Mouse (Mus musculus) neural tube, embryonic 11.5 days (tissue): Measurements from ENCODE around the gene Baz1b. TPM values are rescaled to one million over a fixed set of nuclear protein-coding genes. Genes with fewer than 3 reads are reported as not detected.

ENCODE experiments used
- ATAC-seq: fragments of 200-750 bp; cut with Nextera tagmentation; 2 replicates; pipeline ENCODE4 v1.8.0; 2017; ENCODE audit warnings: moderate number of reproducible peaks, mild to moderate bottlenecking, moderate TSS enrichment, moderate library complexity; ENCODE audit not compliant: insufficient read depth, low FRiP score, low TSS enrichment
- DNase-seq: peaks from one replicate; pipeline ENCODE4 v3.0.0-alpha.2; 2015; ENCODE audit warnings: low spot score
- H3K27ac ChIP-seq: fragments of 300-500 bp; sonication (generic); 2 replicates; pipeline ENCODE4 v1.5.1; 2014; ENCODE audit warnings: low read depth, mild to moderate bottlenecking, low read length
- H3K27me3 ChIP-seq: fragments of 300-500 bp; sonication (generic); 2 replicates; pipeline ENCODE4 v1.6.1; 2014; ENCODE audit warnings: mild to moderate bottlenecking, low read length, mixed read lengths; ENCODE audit not compliant: control insufficient read depth, insufficient read depth
- H3K36me3 ChIP-seq: fragments of 300-500 bp; sonication (generic); 2 replicates; pipeline ENCODE4 v1.6.1; 2014; ENCODE audit warnings: mild to moderate bottlenecking, low read length, moderate library complexity, mixed read lengths; ENCODE audit not compliant: control insufficient read depth, insufficient read depth
- H3K4me1 ChIP-seq: fragments of 300-500 bp; sonication (generic); 2 replicates; pipeline ENCODE4 v1.6.1; 2014; ENCODE audit warnings: low read length, mixed read lengths; ENCODE audit not compliant: control insufficient read depth, insufficient read depth
- H3K4me2 ChIP-seq: fragments of 300-500 bp; sonication (generic); 2 replicates; pipeline ENCODE4 v1.6.1; 2014; ENCODE audit warnings: low read depth, mild to moderate bottlenecking, moderate library complexity
- H3K4me3 ChIP-seq: fragments of 300-500 bp; sonication (generic); 2 replicates; pipeline ENCODE4 v1.5.1; 2014; ENCODE audit warnings: low read depth, low read length
- H3K9ac ChIP-seq: fragments of 300-500 bp; sonication (generic); 2 replicates; pipeline ENCODE4 v1.6.1; 2014; ENCODE audit warnings: mild to moderate bottlenecking, low read length
- H3K9me3 ChIP-seq: fragments of 300-500 bp; sonication (generic); 2 replicates; pipeline ENCODE4 v1.6.1; 2016; ENCODE audit warnings: low read length; ENCODE audit not compliant: control insufficient read depth
- WGBS: fragments of 180-500 bp; shearing (Covaris S2); extraction: QIAGEN DNeasy Blood & Tissue Kit; methylation state at CpG from one replicate; pipeline ENCODE4 v1.1.7; 2014; 5-methylcytosine and 5-hydroxymethylcytosine counted together
- polyA plus RNA-seq: library from polyadenylated mRNA; unstranded; fragments of >200 nt; fragmentation: Nextera tagmentation; extraction: Ambion mirVana; gene quantifications from 2 replicates; pipeline ENCODE4 v1.2.1, GENCODE M21; 2014

Gene Baz1b
- polyA plus RNA-seq, 1 experiment from 2014 or later: 60.3 TPM

GRCm38 (mm10) chr5:135258280-135259150 is 71.5 kb downstream of the Baz1b start:
- Histone ChIP-seq H3K9me3 (no peaks in the 10 kb centered on the region), H3K27ac (peak overlapping the region; percentile 75), H3K4me3 (no peak overlapping the region), H3K4me1 (peaks cover 10% of the 10 kb centered on the region), H3K27me3 (no peaks in the 10 kb centered on the region), H3K9ac (peak overlapping the region; percentile 59), H3K4me2 (peak overlapping the region; percentile 22; the same call in 1 of the 2 replicates), H3K36me3 (no peaks in the 10 kb centered on the region)
- DNase-seq: peak; percentile 60
- ATAC-seq: no peak
- WGBS: 31% methylated on average over 30 of the region's 30 CpGs

- peak; percentile 41; the same call in 1 of the 2 replicates for ATAC-seq
- H3K4me2 ChIP-seq: peak overlapping the region; percentile 9; the same call in 1 of the 2 replicates
- peak overlapping the region; percentile 44; the same call in 1 of the 2 replicates for H3K27ac ChIP-seq
- H3K27me3 ChIP-seq: no peaks in the 10 kb centered on the region
- 23% methylated on average over 17 of the region's 17 CpGs for WGBS
- peak overlapping the region; percentile 26 for H3K9ac ChIP-seq
- H3K4me1 ChIP-seq: peaks cover 10% of the 10 kb centered on the region
- no peaks in the 10 kb centered on the region for H3K9me3 ChIP-seq
- H3K4me3 ChIP-seq: no peak overlapping the region
- no peaks in the 10 kb centered on the region for H3K36me3 ChIP-seq
- peak; percentile 53 for DNase-seq
These were observed 76.9 kb downstream of the Baz1b start for GRCm38 (mm10) chr5:135263866-135264503.

- 0 out of 2 replicates have a peak overlapping the region, but pooled peaks have one; percentile 44 for H3K27ac ChIP-seq
- ATAC-seq (no peak), DNase-seq (no peak)
- no peak overlapping the region; the same call in 1 of the 2 replicates for H3K9ac ChIP-seq
- no peak overlapping the region for H3K4me2 ChIP-seq
- H3K27me3 ChIP-seq: no peaks in the 10 kb centered on the region
- H3K36me3 ChIP-seq: no peaks in the 10 kb centered on the region
- peaks cover 10% of the 10 kb centered on the region for H3K4me1 ChIP-seq
- H3K9me3 ChIP-seq: no peaks in the 10 kb centered on the region
- 46% methylated on average over 9 of the region's 9 CpGs for WGBS
- H3K4me3 ChIP-seq: no peak overlapping the region
These were observed 77.5 kb downstream of the Baz1b start for GRCm38 (mm10) chr5:135264548-135264947.

- no peak overlapping the region for H3K27ac ChIP-seq
- H3K4me2 ChIP-seq: no peak overlapping the region
- ATAC-seq: no peak
- DNase-seq: peak; percentile 8
- no peaks in the 10 kb centered on the region for H3K9me3 ChIP-seq
- peaks cover 3% of the 10 kb centered on the region for H3K4me1 ChIP-seq
- no peak overlapping the region for H3K9ac ChIP-seq
- H3K36me3 ChIP-seq: no peaks in the 10 kb centered on the region
- 81% methylated on average over 8 of the region's 8 CpGs for whole genome bisulfite sequencing
- no peaks in the 10 kb centered on the region for H3K27me3 ChIP-seq
- H3K4me3 ChIP-seq: no peak overlapping the region
These were observed 82.4 kb downstream of the Baz1b start for GRCm38 (mm10) chr5:135269451-135269850.

- Histone ChIP-seq H3K27ac (no peak overlapping the region), H3K27me3 (no peaks in the 10 kb centered on the region), H3K9ac (no peak overlapping the region), H3K4me1 (no peaks in the 10 kb centered on the region), H3K4me3 (no peak overlapping the region), H3K36me3 (no peaks in the 10 kb centered on the region), H3K9me3 (no peaks in the 10 kb centered on the region), H3K4me2 (no peak overlapping the region)
- WGBS: 87% methylated on average over 4 of the region's 4 CpGs
- DNase-seq (no peak), ATAC-seq (no peak)
These were observed 83.3 kb downstream of the Baz1b start for GRCm38 (mm10) chr5:135270361-135270760.

- no peak for ATAC-seq
- H3K9ac ChIP-seq: no peak overlapping the region
These were observed 84.6 kb downstream of the Baz1b start for GRCm38 (mm10) chr5:135271563-135272165.

GRCm38 (mm10) chr5:135274663-135275396 is 87.8 kb downstream of the Baz1b start:
- Histone ChIP-seq H3K4me2 (peak overlapping the region; percentile 10), H3K27me3 (no peaks in the 10 kb centered on the region), H3K4me1 (0 out of 2 replicates have a peak, but pooled peaks cover 2% of the 10 kb centered on the region), H3K9ac (0 out of 2 replicates have a peak overlapping the region, but pooled peaks have one; percentile 15), H3K36me3 (no peaks in the 10 kb centered on the region), H3K27ac (0 out of 2 replicates have a peak overlapping the region, but pooled peaks have one; percentile 56), H3K9me3 (no peaks in the 10 kb centered on the region), H3K4me3 (no peak overlapping the region)
- DNase-seq (peak; percentile 49), ATAC-seq (no peak)
- 17% methylated on average over 15 of the region's 15 CpGs for WGBS

More at GRCm38 (mm10) chr5:135271563-135272165, 84.6 kb downstream of the Baz1b start:
- Histone ChIP-seq H3K27me3 (no peaks in the 10 kb centered on the region), H3K27ac (no peak overlapping the region), H3K9me3 (no peaks in the 10 kb centered on the region), H3K36me3 (no peaks in the 10 kb centered on the region), H3K4me2 (no peak overlapping the region), H3K4me3 (no peak overlapping the region), H3K4me1 (0 out of 2 replicates have a peak, but pooled peaks cover 2% of the 10 kb centered on the region)
- 80% methylated on average over 12 of the region's 12 CpGs for WGBS
- no peak for DNase-seq

- Histone ChIP-seq H3K9ac (peak overlapping the region; percentile 55), H3K36me3 (no peaks in the 10 kb centered on the region), H3K27me3 (no peaks in the 10 kb centered on the region), H3K4me1 (0 out of 2 replicates have a peak, but pooled peaks cover 2% of the 10 kb centered on the region), H3K4me2 (peak overlapping the region; percentile 34), H3K4me3 (peak overlapping the region; percentile 21), H3K27ac (no peak overlapping the region), H3K9me3 (no peaks in the 10 kb centered on the region)
- 6% methylated on average over 36 of the region's 36 CpGs for WGBS
- ATAC-seq (no peak), DNase-seq (peak; percentile 35)
These were observed 89.5 kb downstream of the Baz1b start for GRCm38 (mm10) chr5:135276597-135276996.
